Mouse (Mus musculus) embryonic facial prominence, embryonic 11.5 days (tissue): ENCODE measurements around the gene Ccni. TPM values are rescaled to one million over a fixed set of nuclear protein-coding genes. Genes with fewer than 3 reads are reported as not detected.

Experiments used
- ATAC-seq: fragments of 200-750 bp; cut with Nextera tagmentation; replicated peaks from 2 replicates; pipeline ENCODE4 v1.8.0; 2017; ENCODE audit warnings: low read depth; ENCODE audit not compliant: insufficient number of reproducible peaks, low FRiP score, low TSS enrichment
- DNase-seq: peaks from one replicate; pipeline ENCODE4 v3.0.0-alpha.2; 2015; ENCODE audit warnings: low spot score
- H3K27ac ChIP-seq: fragments of 300-500 bp; sonication (generic); replicated peaks from 2 replicates; pipeline ENCODE4 v1.5.1; 2014; ENCODE audit warnings: mild to moderate bottlenecking, low read depth, low read length, control low read depth
- H3K27me3 ChIP-seq: fragments of 300-500 bp; sonication (generic); 2 replicates; pipeline ENCODE4 v1.6.1; 2014; ENCODE audit warnings: mild to moderate bottlenecking, low read length, moderate library complexity, mixed read lengths; ENCODE audit not compliant: control insufficient read depth, insufficient read depth
- H3K36me3 ChIP-seq: fragments of 300-500 bp; sonication (generic); replicated peaks from 2 replicates; pipeline ENCODE4 v1.6.1; 2014; ENCODE audit warnings: low read depth, mild to moderate bottlenecking, low read length, moderate library complexity, mixed read lengths; ENCODE audit not compliant: control insufficient read depth, insufficient read depth
- H3K4me1 ChIP-seq: fragments of 300-500 bp; sonication (generic); 2 replicates; pipeline ENCODE4 v1.6.1; 2014; ENCODE audit warnings: low read length, mixed read lengths; ENCODE audit not compliant: control insufficient read depth, insufficient read depth
- H3K4me2 ChIP-seq: fragments of 300-500 bp; sonication (generic); 2 replicates; pipeline ENCODE4 v1.6.1; 2014; ENCODE audit warnings: low read depth, mild to moderate bottlenecking, control low read depth, low read length, moderate library complexity
- H3K4me3 ChIP-seq: fragments of 300-500 bp; sonication (generic); 2 replicates; pipeline ENCODE4 v1.5.1; 2014; ENCODE audit warnings: low read depth, low read length, control low read depth
- H3K9ac ChIP-seq: fragments of 300-500 bp; sonication (generic); replicated peaks from 2 replicates; pipeline ENCODE4 v1.6.1; 2014; ENCODE audit warnings: mild to moderate bottlenecking, control low read depth, low read length
- H3K9me3 ChIP-seq: fragments of 300-500 bp; sonication (generic); replicated peaks from 2 replicates; pipeline ENCODE4 v1.6.1; 2016; ENCODE audit warnings: mild to moderate bottlenecking, low read length, inconsistent platforms, mixed read lengths; ENCODE audit not compliant: control insufficient read depth
- WGBS: fragments of 180-500 bp; shearing (Covaris S2); extraction: QIAGEN DNeasy Blood & Tissue Kit; methylation state at CpG from one replicate; pipeline ENCODE4 v1.1.7; 2014; 5-methylcytosine and 5-hydroxymethylcytosine counted together
- polyA plus RNA-seq: library from polyadenylated mRNA; unstranded; fragments of >200 nt; fragmentation: Nextera tagmentation; extraction: Ambion mirVana; gene quantifications from 2 replicates; pipeline ENCODE4 v1.2.1, GENCODE M21; 2014

Ccni gene
- polyA plus RNA-seq, 1 experiment from 2014 or later: 167 TPM

- Histone ChIP-seq H3K27me3 (no peaks in the 10 kb centered on the region), H3K36me3 (peaks cover 2% of the 10 kb centered on the region; the same call in 1 of the 2 replicates), H3K9ac (no peak overlapping the region), H3K4me1 (no peaks in the 10 kb centered on the region), H3K27ac (no peak overlapping the region), H3K9me3 (no peaks in the 10 kb centered on the region), H3K4me2 (no peak overlapping the region), H3K4me3 (no peak overlapping the region)
- WGBS: 29% methylated on average over 5 of the region's 5 CpGs
- no peak for DNase-seq
- no peak for ATAC-seq
Measured at GRCm38 (mm10) chr5:93144874-93145273, 61.4 kb downstream of the Ccni start.

- Histone ChIP-seq H3K4me3 (no peak overlapping the region), H3K9ac (no peak overlapping the region), H3K27ac (no peak overlapping the region), H3K36me3 (peaks cover 2% of the 10 kb centered on the region; the same call in 1 of the 2 replicates), H3K4me1 (no peaks in the 10 kb centered on the region), H3K27me3 (no peaks in the 10 kb centered on the region), H3K9me3 (no peaks in the 10 kb centered on the region), H3K4me2 (no peak overlapping the region)
- no peak for DNase-seq
- ATAC-seq: no peak
- 60% methylated on average over 12 of the region's 12 CpGs for WGBS
Measured at GRCm38 (mm10) chr5:93143360-93144091, 62.8 kb downstream of the Ccni start.

- ATAC-seq: no peak
- no peak overlapping the region for H3K27ac ChIP-seq
- DNase-seq: no peak
- H3K9ac ChIP-seq: no peak overlapping the region
- no peaks in the 10 kb centered on the region for H3K9me3 ChIP-seq
- H3K4me1 ChIP-seq: no peaks in the 10 kb centered on the region
- no peak overlapping the region for H3K4me2 ChIP-seq
- H3K4me3 ChIP-seq: no peak overlapping the region
- peaks cover 2% of the 10 kb centered on the region; the same call in 1 of the 2 replicates for H3K36me3 ChIP-seq
- WGBS: 84% methylated on average over 5 of the region's 5 CpGs
- H3K27me3 ChIP-seq: no peaks in the 10 kb centered on the region
Measured at GRCm38 (mm10) chr5:93140747-93141146, 65.5 kb downstream of the Ccni start.

GRCm38 (mm10) chr5:93139350-93139749 lies 66.9 kb downstream of the Ccni start:
- H3K9ac ChIP-seq: no peak overlapping the region
- no peak overlapping the region for H3K27ac ChIP-seq
- no peak overlapping the region for H3K4me2 ChIP-seq
- no peak for ATAC-seq
- H3K27me3 ChIP-seq: no peaks in the 10 kb centered on the region
- peaks cover 2% of the 10 kb centered on the region; the same call in 1 of the 2 replicates for H3K36me3 ChIP-seq
- no peaks in the 10 kb centered on the region for H3K9me3 ChIP-seq
- H3K4me3 ChIP-seq: no peak overlapping the region
- 91% methylated on average over 9 of the region's 9 CpGs for WGBS
- DNase-seq: no peak
- H3K4me1 ChIP-seq: no peaks in the 10 kb centered on the region

DNA sequence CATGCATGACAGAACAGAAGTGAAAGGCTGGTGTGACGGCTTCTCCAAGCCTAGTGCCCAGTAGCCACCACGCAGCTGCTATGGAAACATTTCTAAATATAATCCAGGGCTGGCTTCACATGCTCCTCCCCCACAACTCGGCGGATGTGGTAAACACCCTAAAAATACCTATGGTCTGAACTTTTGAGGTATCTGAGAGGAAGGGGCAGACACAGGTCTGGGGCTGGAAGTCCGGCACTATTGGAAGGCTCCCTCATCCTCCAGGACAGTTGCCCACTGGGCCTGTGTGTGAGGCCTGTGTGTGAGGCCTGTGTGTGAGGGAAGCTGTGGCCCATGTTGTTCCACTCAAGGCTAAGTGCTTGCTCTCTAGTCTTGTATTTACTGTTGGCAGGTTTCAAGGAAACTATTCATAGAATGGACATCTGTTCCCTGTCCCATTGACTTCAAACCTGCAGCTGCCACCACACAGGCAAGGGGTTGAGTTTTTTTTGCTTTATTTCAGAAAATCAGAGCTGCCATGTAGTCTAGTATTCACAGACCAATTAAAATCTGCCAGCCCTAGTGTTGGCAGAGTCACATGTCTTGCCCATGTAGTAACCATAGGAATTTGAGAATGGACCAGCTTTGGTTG lies 69.2 kb downstream of the Ccni start:
- no peak overlapping the region for H3K4me3 ChIP-seq
- DNase-seq (no peak), ATAC-seq (no peak)
- no peaks in the 10 kb centered on the region for H3K27me3 ChIP-seq
- H3K36me3 ChIP-seq: peaks cover 2% of the 10 kb centered on the region; the same call in 1 of the 2 replicates
- 77% methylated on average over 5 of the region's 5 CpGs for WGBS
- no peaks in the 10 kb centered on the region; the same call in 1 of the 2 replicates for H3K4me1 ChIP-seq
- H3K27ac ChIP-seq: no peak overlapping the region
- no peak overlapping the region for H3K4me2 ChIP-seq
- no peaks in the 10 kb centered on the region for H3K9me3 ChIP-seq
- no peak overlapping the region for H3K9ac ChIP-seq

- 56% methylated on average over 10 of the region's 10 CpGs for WGBS
- no peak overlapping the region for H3K4me2 ChIP-seq
- no peaks in the 10 kb centered on the region; the same call in 1 of the 2 replicates for H3K36me3 ChIP-seq
Measured at GRCm38 (mm10) chr5:93135368-93136107, 70.8 kb downstream of the Ccni start.

GRCm38 (mm10) chr5:93133445-93134244 lies 72.7 kb downstream of the Ccni start:
- H3K36me3 ChIP-seq: no peaks in the 10 kb centered on the region
- peak; percentile 81 for DNase-seq
- 22% methylated on average over 10 of the region's 10 CpGs for WGBS
- H3K4me1 ChIP-seq: no peaks in the 10 kb centered on the region; the same call in none of the 2 replicates
- no peaks in the 10 kb centered on the region for H3K27me3 ChIP-seq
- H3K9me3 ChIP-seq: no peaks in the 10 kb centered on the region
- H3K9ac ChIP-seq: 0 out of 2 replicates have a peak overlapping the region, but pooled peaks have one; percentile 4
- H3K27ac ChIP-seq: peak overlapping the region; percentile 63
- H3K4me3 ChIP-seq: no peak overlapping the region
- peak; percentile 46 for ATAC-seq
- no peak overlapping the region for H3K4me2 ChIP-seq

More at GRCm38 (mm10) chr5:93135368-93136107, 70.8 kb downstream of the Ccni start:
- Histone ChIP-seq H3K4me3 (no peak overlapping the region), H3K9ac (no peak overlapping the region), H3K9me3 (no peaks in the 10 kb centered on the region), H3K4me1 (no peaks in the 10 kb centered on the region; the same call in none of the 2 replicates), H3K27me3 (no peaks in the 10 kb centered on the region), H3K27ac (no peak overlapping the region)
- ATAC-seq (no peak), DNase-seq (no peak)
